Mouse (Mus musculus) stomach, postnatal 0 days (tissue): ENCODE results near the gene Chst14.

Experiments used
- CTCF ChIP-seq: IDR thresholded peaks from 2 replicates; pipeline ENCODE4 v1.5.1; 2016; ENCODE audit warnings: antibody characterized with exemption, low read depth, mild to moderate bottlenecking, moderate library complexity
- EP300 ChIP-seq: optimal IDR thresholded peaks from 2 replicates; pipeline ENCODE3; 2016; ENCODE audit warnings: antibody characterized with exemption

DNA sequence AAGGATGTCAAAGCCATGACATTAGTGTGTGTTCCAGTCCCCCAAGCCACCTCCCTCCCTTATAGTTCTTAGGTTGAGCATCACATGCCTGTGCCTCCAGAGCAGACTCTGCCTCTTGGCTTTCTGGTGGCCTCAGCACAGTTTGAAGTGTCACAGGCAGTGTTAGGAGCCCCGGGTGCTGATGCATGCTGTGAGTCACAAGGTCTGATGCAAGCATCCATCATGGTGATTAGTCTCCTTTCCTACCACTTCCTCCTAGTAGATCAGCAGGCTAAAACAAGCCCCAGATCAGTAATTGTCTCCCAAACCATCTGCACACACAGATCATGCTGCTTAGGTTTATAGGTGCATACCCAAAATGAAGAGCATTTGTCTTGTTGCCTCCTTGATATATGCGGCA lies 35.2 kb downstream of the Chst14 start:
- TF ChIP-seq CTCF (no peak), EP300 (no peak)
